Mouse (Mus musculus): ENCODE measurements at regions not wholly inside any gene's neighbourhood (a gene's known extent, or its start where the extent isn't known, plus 50 kb on each side); places are given as distances from the start of the nearest gene placed in this dataset.

DNA sequence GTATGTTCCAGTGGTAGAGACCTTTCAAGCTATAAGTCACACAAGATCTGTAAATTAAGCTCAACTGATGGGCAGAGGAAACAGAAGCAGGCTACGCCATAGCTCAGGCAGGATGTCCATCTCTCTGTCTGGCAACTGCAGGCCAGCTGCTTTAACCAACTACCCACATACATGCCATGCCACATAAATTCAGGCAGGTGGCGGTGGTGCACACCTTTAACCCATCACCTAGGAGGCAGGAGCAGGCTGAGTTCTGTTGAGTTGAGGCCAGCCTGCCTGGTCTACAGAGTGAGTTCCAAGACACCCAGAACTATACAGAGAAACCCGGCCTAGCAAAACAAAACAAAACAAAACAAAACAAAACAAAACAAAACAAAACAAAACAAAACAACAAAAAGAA, 289.1 kb upstream of the Sash1 start:
- no peak for DNase-seq (ENCODE audit: low spot score)

- no peak for DNase-seq (ENCODE audit: low spot score)
Measured at GRCm38 (mm10) chr10:9173509-9173908, 287.6 kb upstream of the Sash1 start.

- no peak for DNase-seq (ENCODE audit: low spot score)
Measured at GRCm38 (mm10) chr10:9168725-9169124, 282.9 kb upstream of the Sash1 start.

- no peak for DNase-seq (ENCODE audit: low spot score)
Measured at GRCm38 (mm10) chr10:9166017-9166416, 280.1 kb upstream of the Sash1 start.

- DNase-seq (ENCODE audit: low spot score): no peak
Measured at GRCm38 (mm10) chr10:9165598-9165997, 279.7 kb upstream of the Sash1 start.

DNA sequence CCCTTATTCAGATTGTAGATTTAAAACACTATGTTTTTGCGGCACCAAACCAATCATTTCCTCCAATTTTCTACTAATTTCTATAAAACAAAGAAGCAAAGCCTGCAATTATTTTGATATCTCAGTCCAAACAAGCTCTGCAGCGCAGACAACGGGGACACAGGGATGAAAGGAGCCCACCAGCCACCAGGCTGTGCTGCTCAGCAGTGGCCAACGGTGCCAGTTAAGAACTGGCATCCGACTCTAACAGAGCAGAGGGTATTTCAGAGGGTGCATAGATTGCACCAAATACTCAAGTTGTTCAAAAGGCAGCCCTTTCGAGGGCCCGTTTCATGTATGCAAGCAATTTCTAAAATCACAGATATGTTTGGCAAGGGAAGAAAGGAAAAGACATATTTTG, 278.5 kb upstream of the Sash1 start:
- no peak for DNase-seq (ENCODE audit: low spot score)

GRCm38 (mm10) chr10:9161597-9161996, 275.7 kb upstream of the Sash1 start:
- no peak for DNase-seq (ENCODE audit: low spot score)

DNA sequence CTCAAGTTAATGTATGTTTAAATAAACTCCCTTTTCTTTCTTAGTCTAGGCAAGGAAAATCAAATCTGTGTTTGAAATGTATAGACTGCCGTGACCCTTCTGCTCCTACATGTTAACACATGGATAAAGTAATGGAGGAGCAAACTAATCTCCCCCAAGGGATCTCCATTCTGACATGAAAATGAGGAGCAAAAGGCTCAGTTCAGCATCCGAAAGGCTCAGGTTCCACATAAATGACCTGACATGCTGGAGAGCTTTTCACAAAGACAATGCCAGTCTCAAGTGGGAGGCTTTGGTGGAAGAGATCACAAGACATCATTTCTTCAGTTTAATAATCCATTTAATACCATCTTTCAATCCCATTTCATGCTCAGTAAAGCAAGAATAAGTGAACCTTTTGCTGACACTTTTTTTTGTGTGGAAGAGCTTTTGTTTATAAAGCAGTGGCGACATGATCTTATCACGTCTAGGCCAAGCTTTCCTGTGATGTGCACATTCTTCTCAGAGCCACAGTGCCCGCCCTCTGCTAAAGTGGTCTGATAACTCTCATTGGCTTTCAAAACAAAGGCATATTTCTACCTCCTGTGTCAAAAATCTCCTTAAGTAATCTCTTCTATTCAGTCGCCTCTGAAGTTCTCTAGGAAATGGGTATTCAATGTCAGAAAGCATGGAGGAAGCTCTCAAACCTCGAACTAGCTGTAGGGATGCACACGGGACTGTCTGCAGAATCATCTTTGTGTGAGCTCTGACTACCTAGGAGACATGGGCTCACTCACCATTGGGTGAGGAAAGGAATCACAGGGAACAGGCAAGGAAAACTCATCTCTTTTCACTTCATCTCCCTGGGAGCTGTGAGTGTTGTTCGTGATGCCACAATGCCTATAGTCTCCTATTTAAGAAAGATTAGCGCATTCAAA, 271.7 kb upstream of the Sash1 start:
- no peak for DNase-seq (ENCODE audit: low spot score)

- DNase-seq (ENCODE audit: low spot score): no peak
Measured at GRCm38 (mm10) chr10:9136099-9136498, 250.2 kb upstream of the Sash1 start.

- DNase-seq (ENCODE audit: low spot score): no peak
Measured at GRCm38 (mm10) chr10:9134293-9135021, 248.6 kb upstream of the Sash1 start.

- DNase-seq (ENCODE audit: low spot score): no peak
Measured at GRCm38 (mm10) chr10:9130061-9130460, 244.2 kb upstream of the Sash1 start.

DNA sequence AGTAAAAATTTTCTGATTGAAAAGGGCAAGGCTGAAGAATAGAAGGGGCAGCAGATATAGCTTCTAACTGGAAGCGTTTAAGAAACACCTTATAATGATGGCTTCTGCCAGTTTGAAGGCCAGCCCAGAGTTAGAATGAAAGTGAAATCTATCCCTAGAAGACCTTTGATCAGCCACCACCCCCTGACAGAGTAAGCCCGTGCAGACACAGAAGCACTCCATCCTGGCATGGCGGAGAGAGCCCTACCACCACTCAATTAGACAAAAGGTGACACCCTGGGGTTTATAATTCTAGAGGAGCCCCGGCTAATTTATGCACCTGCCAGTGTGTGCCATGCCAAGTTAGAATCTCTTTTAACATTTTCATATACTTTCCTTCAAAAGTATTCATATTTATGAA, 233.4 kb upstream of the Sash1 start:
- no peak for DNase-seq (ENCODE audit: low spot score)

GRCm38 (mm10) chr10:9117648-9118551, 232.0 kb upstream of the Sash1 start:
- no peak for DNase-seq (ENCODE audit: low spot score)

DNA sequence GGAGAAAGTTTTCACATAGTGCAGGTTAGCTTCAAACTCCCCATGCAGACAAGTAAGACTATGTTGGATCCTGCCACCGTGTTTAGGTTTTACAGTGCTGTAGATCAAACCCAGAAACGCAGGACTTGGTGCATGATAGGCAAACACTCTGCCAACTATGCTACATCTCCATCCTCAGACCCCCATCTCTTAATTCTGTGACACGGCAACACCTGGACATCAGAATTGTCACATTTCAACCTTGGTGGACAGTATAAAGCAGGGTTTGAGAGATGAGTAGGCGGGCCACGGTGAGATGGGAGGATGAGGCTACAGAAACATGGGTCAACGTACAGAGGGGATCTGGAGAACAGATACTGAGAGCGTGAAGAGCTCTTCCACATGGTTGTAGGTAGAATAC, 231.3 kb upstream of the Sash1 start:
- no peak for DNase-seq (ENCODE audit: low spot score)

- no peak for DNase-seq (ENCODE audit: low spot score)
Measured at GRCm38 (mm10) chr10:9113706-9114105, 227.8 kb upstream of the Sash1 start.

- DNase-seq (ENCODE audit: low spot score): no peak
Measured at GRCm38 (mm10) chr10:9111051-9111450, 225.2 kb upstream of the Sash1 start.

- no peak for DNase-seq (ENCODE audit: low spot score)
Measured at GRCm38 (mm10) chr10:9096207-9096606, 210.3 kb upstream of the Sash1 start.

- no peak for DNase-seq (ENCODE audit: low spot score)
Measured at GRCm38 (mm10) chr10:9095163-9095562, 209.3 kb upstream of the Sash1 start.

- no peak for DNase-seq (ENCODE audit: low spot score)
Measured at GRCm38 (mm10) chr10:9092237-9092885, 206.5 kb upstream of the Sash1 start.

GRCm38 (mm10) chr10:9090961-9091360, 205.1 kb upstream of the Sash1 start:
- DNase-seq (ENCODE audit: low spot score): no peak

DNA sequence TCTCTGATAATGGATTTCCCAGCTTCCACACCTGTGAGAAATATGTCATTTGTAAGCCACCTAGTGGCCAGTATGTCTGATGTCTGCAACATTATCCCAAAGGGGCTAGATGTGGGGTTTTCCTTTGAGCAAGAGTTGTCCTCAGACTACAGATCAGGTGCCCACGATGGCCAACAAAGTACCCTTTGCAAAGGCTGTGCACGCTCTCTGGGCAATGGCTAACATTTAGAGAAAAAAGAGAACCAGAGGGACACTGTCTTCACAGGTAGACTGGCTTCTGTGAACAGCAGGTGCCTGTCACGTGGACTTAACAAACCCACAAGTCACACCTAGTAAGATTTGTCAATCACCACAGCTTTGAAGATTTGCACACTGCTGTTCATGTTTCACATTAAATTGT, 202.0 kb upstream of the Sash1 start:
- DNase-seq (ENCODE audit: low spot score): no peak

Data from thymus, postnatal 0 days (tissue).